Mouse (Mus musculus) forebrain, postnatal 0 days (tissue): ENCODE measurements around the gene Zfp764. TPM values are rescaled to one million over a fixed set of nuclear protein-coding genes. Genes with fewer than 3 reads are reported as not detected.
"Not testable (repeated sequence)": the region's sequence is repeated elsewhere in the genome, so short reads cannot be mapped to it uniquely, and the experiment has no call there.

Source experiments
- ATAC-seq: fragments of 200-750 bp; cut with Nextera tagmentation; 2 replicates; pipeline ENCODE4 v1.8.0; 2017; ENCODE audit warnings: mild to moderate bottlenecking, moderate library complexity
- DNase-seq: peaks from one replicate; pipeline ENCODE4 v3.0.0-alpha.2; 2015
- H3K27ac ChIP-seq: fragments of 300-500 bp; sonication (generic); 2 replicates; pipeline ENCODE4 v1.5.1; 2014; ENCODE audit warnings: low read depth, mild to moderate bottlenecking, antibody characterized with exemption, low read length, moderate library complexity, mixed read lengths
- H3K27me3 ChIP-seq: fragments of 300-500 bp; sonication (generic); 2 replicates; pipeline ENCODE4 v1.6.1; 2014; ENCODE audit warnings: mild to moderate bottlenecking, low read length, mixed read lengths; ENCODE audit not compliant: insufficient read depth
- H3K36me3 ChIP-seq: fragments of 300-500 bp; sonication (generic); 2 replicates; pipeline ENCODE4 v1.6.1; 2014; ENCODE audit warnings: mild to moderate bottlenecking, moderate library complexity; ENCODE audit not compliant: insufficient read depth
- H3K4me1 ChIP-seq: fragments of 300-500 bp; sonication (generic); 2 replicates; pipeline ENCODE4 v1.6.1; 2014; ENCODE audit warnings: antibody characterized with exemption; ENCODE audit not compliant: insufficient read depth
- H3K4me2 ChIP-seq: fragments of 300-500 bp; sonication (generic); 2 replicates; pipeline ENCODE4 v1.6.1; 2014; ENCODE audit warnings: low read depth, mild to moderate bottlenecking, moderate library complexity
- H3K4me3 ChIP-seq: fragments of 300-500 bp; sonication (generic); 2 replicates; pipeline ENCODE4 v1.5.1; 2014; ENCODE audit warnings: low read depth, low read length, mixed read lengths
- H3K9ac ChIP-seq: fragments of 300-500 bp; sonication (generic); 2 replicates; pipeline ENCODE4 v1.6.1; 2014; ENCODE audit warnings: mild to moderate bottlenecking
- H3K9me3 ChIP-seq: fragments of 300-500 bp; sonication (generic); 2 replicates; pipeline ENCODE4 v1.6.1; 2016; ENCODE audit warnings: low read length
- CTCF ChIP-seq: sonication (generic); IDR thresholded peaks from 2 replicates; pipeline ENCODE4 v1.5.1; 2016; ENCODE audit warnings: antibody characterized with exemption, control low read depth, low read depth
- WGBS: fragments of 180-500 bp; shearing (Covaris S2); extraction: QIAGEN DNeasy Blood & Tissue Kit; methylation state at CpG from one replicate; pipeline ENCODE4 v1.1.7; 2014; 5-methylcytosine and 5-hydroxymethylcytosine counted together
- polyA plus RNA-seq: library from polyadenylated mRNA; unstranded; fragments of >200 nt; fragmentation: Nextera tagmentation; extraction: Ambion mirVana; gene quantifications from 2 replicates; pipeline ENCODE4 v1.2.1, GENCODE M21; 2015
- total RNA-seq: library from RNA; depleted of rRNA; stranded (reverse); fragments of >200 nt; gene quantifications from 2 replicates; pipeline ENCODE4 v1.2.3, GENCODE M21; 2014

Gene Zfp764
- total and polyA plus RNA-seq, 2 experiments from 2014 or later, result 3.2 to 5.9 TPM

DNA sequence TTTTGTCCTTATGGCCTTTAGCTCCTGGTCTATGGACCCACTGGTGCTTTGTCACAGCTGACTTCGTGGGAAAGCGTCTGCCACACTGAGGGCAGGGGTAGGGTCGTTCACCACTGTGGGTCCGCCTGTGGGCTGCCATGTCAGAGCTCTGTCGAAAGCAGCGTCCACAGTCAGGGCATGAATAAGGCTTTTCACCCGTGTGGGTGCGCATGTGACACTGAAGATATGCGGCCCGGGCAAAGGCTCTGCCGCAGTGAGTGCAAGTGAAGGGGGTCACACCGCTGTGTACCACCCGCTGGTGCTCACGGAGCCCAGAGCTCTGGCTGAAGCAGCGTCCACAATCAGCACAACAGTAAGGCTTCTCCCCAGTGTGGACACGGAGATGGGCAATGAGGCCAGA, 15.1 kb downstream of the Zfp764 start:
- H3K4me1 ChIP-seq, result peaks cover 10% of the 10 kb centered on the region; the same call in 1 of the 2 replicates
- no peak overlapping the region for H3K27ac ChIP-seq
- TF ChIP-seq CTCF, result no peak
- 96% methylated on average over 16 of the region's 16 CpGs for WGBS
- H3K27me3 ChIP-seq, result no peaks in the 10 kb centered on the region
- H3K4me3 ChIP-seq, result no peak overlapping the region
- H3K36me3 ChIP-seq, result peaks cover 4% of the 10 kb centered on the region; the same call in 1 of the 2 replicates
- no peak overlapping the region for H3K4me2 ChIP-seq
- DNase-seq (no peak), ATAC-seq (no peak)
- no peak overlapping the region for H3K9ac ChIP-seq
- H3K9me3 ChIP-seq, result no peaks in the 10 kb centered on the region

GRCm38 (mm10) chr7:127390306-127390705, 16.3 kb downstream of the Zfp764 start:
- TF ChIP-seq CTCF, result no peak
- no peak overlapping the region for H3K4me2 ChIP-seq
- no peaks in the 10 kb centered on the region for H3K27me3 ChIP-seq
- DNase-seq, result no peak
- no peak for ATAC-seq
- peaks cover 10% of the 10 kb centered on the region; the same call in 1 of the 2 replicates for H3K4me1 ChIP-seq
- H3K9ac ChIP-seq, result no peak overlapping the region
- H3K4me3 ChIP-seq, result no peak overlapping the region
- no peaks in the 10 kb centered on the region for H3K9me3 ChIP-seq
- H3K36me3 ChIP-seq, result peaks cover 4% of the 10 kb centered on the region; the same call in 1 of the 2 replicates
- WGBS, result 66% methylated on average over 7 of the region's 7 CpGs
- no peak overlapping the region for H3K27ac ChIP-seq

GRCm38 (mm10) chr7:127388201-127388600, 18.4 kb downstream of the Zfp764 start:
- not testable (repeated sequence) for H3K4me3 ChIP-seq, H3K9me3 ChIP-seq, DNase-seq, H3K27me3 ChIP-seq, H3K9ac ChIP-seq, ATAC-seq, H3K4me1 ChIP-seq, H3K4me2 ChIP-seq, H3K36me3 ChIP-seq, H3K27ac ChIP-seq

GRCm38 (mm10) chr7:127386641-127387392, 19.8 kb downstream of the Zfp764 start, which contains the start of gene 9130019O22Rik:
Gene 9130019O22Rik, minus strand, starts transcription at chr7:127387166.
- WGBS, result 15% methylated on average over 38 of the region's 38 CpGs
- ATAC-seq, result peak; percentile 95
- TF ChIP-seq CTCF, result no peak
- Histone ChIP-seq H3K27ac (no peak within 1 kb of the TSS), H3K4me3 (peak within 1 kb of the TSS; percentile 46), H3K4me2 (peak within 1 kb of the TSS; percentile 77), H3K36me3 (peaks cover 8% of the 10 kb centered on the region; the same call in 1 of the 2 replicates), H3K9me3 (no peaks in the 10 kb centered on the region), H3K4me1 (no peaks in the 10 kb centered on the region), H3K27me3 (no peaks in the 10 kb centered on the region), H3K9ac (peak within 1 kb of the TSS; percentile 52)
- peak; percentile 90 for DNase-seq

DNA sequence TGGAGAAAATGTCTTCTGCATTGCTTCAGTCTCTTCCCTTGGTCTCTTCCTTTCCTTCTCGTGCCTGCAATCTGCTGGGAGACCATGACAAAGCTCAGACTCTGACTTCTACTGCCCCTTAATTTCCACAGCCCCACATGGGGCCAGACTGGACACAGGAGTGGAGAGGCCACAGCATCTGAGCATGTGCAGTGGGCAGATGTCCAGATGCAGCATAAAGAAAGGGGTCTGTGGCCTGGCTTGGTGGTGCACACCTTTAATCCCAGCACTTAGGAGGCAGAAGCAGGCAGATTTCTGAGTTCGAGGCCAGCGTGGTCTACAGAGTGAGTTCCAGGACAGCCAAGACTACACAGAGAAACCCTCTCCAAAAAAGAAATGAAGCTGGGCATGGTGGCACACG, 21.1 kb downstream of the Zfp764 start:
- not testable (repeated sequence) for H3K4me3 ChIP-seq, H3K4me2 ChIP-seq, H3K4me1 ChIP-seq, H3K9me3 ChIP-seq, ATAC-seq, H3K27me3 ChIP-seq, H3K27ac ChIP-seq, DNase-seq, H3K9ac ChIP-seq, H3K36me3 ChIP-seq
- 93% methylated on average over 4 of the region's 4 CpGs for WGBS

- Histone ChIP-seq H3K27me3 (no peaks in the 10 kb centered on the region), H3K9ac (no peak overlapping the region), H3K4me1 (no peaks in the 10 kb centered on the region), H3K4me2 (no peak overlapping the region), H3K9me3 (no peaks in the 10 kb centered on the region), H3K4me3 (no peak overlapping the region), H3K36me3 (peaks cover 4% of the 10 kb centered on the region; the same call in 1 of the 2 replicates), H3K27ac (no peak overlapping the region)
- WGBS, result 83% methylated on average over 6 of the region's 6 CpGs
- TF ChIP-seq CTCF, result no peak
- ATAC-seq, result no peak
- no peak for DNase-seq
These were observed 28.2 kb downstream of the Zfp764 start for GRCm38 (mm10) chr7:127378310-127378921.
